Mouse (Mus musculus) forebrain, embryonic 13.5 days (tissue): Measurements from ENCODE around the gene AI661453. TPM values are rescaled to one million over a fixed set of nuclear protein-coding genes. Genes with fewer than 3 reads are reported as not detected.
"Not testable (repeated sequence)": the region's sequence is repeated elsewhere in the genome, so short reads cannot be mapped to it uniquely, and the experiment has no call there.

Experiments
- ATAC-seq: fragments of 200-750 bp; cut with Nextera tagmentation; 2 replicates; pipeline ENCODE4 v1.8.0; 2017
- H3K27ac ChIP-seq: fragments of 300-500 bp; sonication (generic); 2 replicates; pipeline ENCODE4 v1.5.1; 2015; ENCODE audit warnings: inconsistent platforms, mild to moderate bottlenecking, moderate library complexity
- H3K27me3 ChIP-seq: fragments of 300-500 bp; sonication (generic); 2 replicates; pipeline ENCODE4 v1.6.1; 2015; ENCODE audit warnings: mild to moderate bottlenecking, inconsistent platforms
- H3K36me3 ChIP-seq: fragments of 300-500 bp; sonication (generic); 2 replicates; pipeline ENCODE4 v1.6.1; 2015; ENCODE audit warnings: mild to moderate bottlenecking, inconsistent platforms; ENCODE audit not compliant: poor library complexity, severe bottlenecking
- H3K4me1 ChIP-seq: fragments of 300-500 bp; sonication (generic); 2 replicates; pipeline ENCODE4 v1.6.1; 2015; ENCODE audit warnings: inconsistent platforms
- H3K4me2 ChIP-seq: fragments of 300-500 bp; sonication (generic); 2 replicates; pipeline ENCODE4 v1.6.1; 2015; ENCODE audit warnings: inconsistent platforms, mild to moderate bottlenecking, moderate library complexity
- H3K4me3 ChIP-seq: fragments of 300-500 bp; sonication (generic); 2 replicates; pipeline ENCODE4 v1.5.1; 2015; ENCODE audit warnings: mild to moderate bottlenecking, inconsistent platforms
- H3K9ac ChIP-seq: fragments of 300-500 bp; sonication (generic); 2 replicates; pipeline ENCODE4 v1.6.1; 2015; ENCODE audit warnings: mild to moderate bottlenecking, inconsistent platforms
- H3K9me3 ChIP-seq: fragments of 300-500 bp; sonication (generic); replicated peaks from 2 replicates; pipeline ENCODE4 v1.6.1; 2016; ENCODE audit warnings: inconsistent platforms
- WGBS: fragments of 180-500 bp; shearing (Covaris S2); methylation state at CpG from one replicate; pipeline ENCODE4 v1.1.7; 2015; 5-methylcytosine and 5-hydroxymethylcytosine counted together
- polyA plus RNA-seq: library from polyadenylated mRNA; unstranded; fragments of >200 nt; fragmentation: Nextera tagmentation; extraction: Ambion mirVana; gene quantifications from 2 replicates; pipeline ENCODE4 v1.2.1, GENCODE M21; 2015

Gene AI661453
- polyA plus RNA-seq, 1 experiment from 2014 or later = 0.13 TPM

DNA sequence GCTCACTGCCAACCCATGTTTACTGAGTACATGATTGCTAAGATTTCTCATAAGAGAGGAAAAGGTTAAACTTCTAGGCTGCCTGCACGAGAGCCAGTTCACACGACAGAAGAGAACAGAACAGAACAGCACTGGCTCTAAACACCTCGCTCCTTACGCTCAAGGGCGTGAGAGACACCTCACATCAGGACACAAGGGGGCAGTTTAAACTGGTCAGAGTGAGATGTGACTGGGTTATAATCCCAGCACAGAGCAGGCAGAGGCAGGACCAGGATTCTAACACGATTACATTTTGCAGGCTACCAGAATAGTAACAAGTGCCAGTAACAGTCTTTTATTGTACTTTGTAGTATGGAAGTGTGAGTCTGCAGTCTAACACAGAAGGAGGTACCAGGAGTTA lies 56.3 kb downstream of the AI661453 start:
- no peak for ATAC-seq
- Histone ChIP-seq H3K27me3 (no peaks in the 10 kb centered on the region), H3K4me1 (no peaks in the 10 kb centered on the region), H3K27ac (no peak overlapping the region), H3K4me3 (no peak overlapping the region), H3K9me3 (no peaks in the 10 kb centered on the region), H3K9ac (no peak overlapping the region), H3K36me3 (peaks cover 95% of the 10 kb centered on the region), H3K4me2 (no peak overlapping the region)
- whole genome bisulfite sequencing = 84% methylated on average over 6 of the region's 6 CpGs

- no peaks in the 10 kb centered on the region for H3K27me3 ChIP-seq
- H3K9ac ChIP-seq = no peak overlapping the region
- peaks cover 95% of the 10 kb centered on the region for H3K36me3 ChIP-seq
- no peaks in the 10 kb centered on the region for H3K9me3 ChIP-seq
- WGBS = 86% methylated on average over 6 of the region's 6 CpGs
- no peak overlapping the region for H3K27ac ChIP-seq
- H3K4me2 ChIP-seq = no peak overlapping the region
- no peak for ATAC-seq
- no peak overlapping the region for H3K4me3 ChIP-seq
- no peaks in the 10 kb centered on the region for H3K4me1 ChIP-seq
These were observed 57.2 kb downstream of the AI661453 start for GRCm38 (mm10) chr17:47493653-47494052.

DNA sequence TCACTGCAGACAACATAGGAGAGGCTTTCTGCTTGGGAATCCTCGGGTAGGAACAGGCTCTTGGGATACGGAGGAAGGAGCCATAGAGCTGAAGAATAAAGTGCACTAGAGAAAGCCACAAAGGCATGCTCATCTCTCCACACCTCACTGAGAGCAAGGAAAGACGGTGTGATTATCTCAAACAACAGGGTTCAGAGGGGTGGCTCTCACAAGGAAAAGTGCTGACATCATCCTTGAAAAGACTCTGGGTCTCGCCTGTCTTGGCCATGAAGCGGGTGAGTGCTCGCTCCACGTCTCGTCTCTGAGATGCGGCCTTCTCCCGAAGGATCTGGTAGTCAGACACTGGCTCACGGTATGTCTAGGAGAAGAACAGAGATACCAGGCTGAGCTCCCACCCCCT lies 57.7 kb downstream of the AI661453 start:
- WGBS = 93% methylated on average over 11 of the region's 11 CpGs
- Histone ChIP-seq H3K27ac (no peak overlapping the region), H3K36me3 (peaks cover 95% of the 10 kb centered on the region), H3K4me1 (no peaks in the 10 kb centered on the region), H3K4me2 (no peak overlapping the region), H3K9ac (no peak overlapping the region), H3K27me3 (no peaks in the 10 kb centered on the region), H3K4me3 (no peak overlapping the region), H3K9me3 (no peaks in the 10 kb centered on the region)
- ATAC-seq = no peak

GRCm38 (mm10) chr17:47501531-47501930 lies 65.1 kb downstream of the AI661453 start:
- H3K36me3 ChIP-seq = peaks cover 33% of the 10 kb centered on the region
- WGBS = 7% methylated on average over 11 of the region's 11 CpGs
- no peak overlapping the region for H3K27ac ChIP-seq
- H3K4me1 ChIP-seq = peaks cover 17% of the 10 kb centered on the region
- no peak; the same call in 1 of the 2 replicates for ATAC-seq
- H3K27me3 ChIP-seq = peaks cover 9% of the 10 kb centered on the region
- no peaks in the 10 kb centered on the region for H3K9me3 ChIP-seq
- peak overlapping the region; percentile 70 for H3K4me3 ChIP-seq
- peak overlapping the region; percentile 78 for H3K4me2 ChIP-seq
- peak overlapping the region; percentile 82 for H3K9ac ChIP-seq

GRCm38 (mm10) chr17:47501946-47502706 lies 65.7 kb downstream of the AI661453 start, which contains the start of gene Taf8:
TSS of gene Taf8 (minus strand) at chr17:47502292.
- WGBS = 1% methylated on average over 40 of the region's 40 CpGs
- Histone ChIP-seq H3K36me3 (peaks cover 28% of the 10 kb centered on the region), H3K4me3 (peak within 1 kb of the TSS; percentile 70), H3K4me1 (peaks cover 17% of the 10 kb centered on the region), H3K9ac (peak within 1 kb of the TSS; percentile 82), H3K4me2 (peak within 1 kb of the TSS; percentile 78), H3K9me3 (no peaks in the 10 kb centered on the region), H3K27me3 (peaks cover 9% of the 10 kb centered on the region), H3K27ac (peak within 1 kb of the TSS; percentile 65)
- ATAC-seq = peak; percentile 98

GRCm38 (mm10) chr17:47502707-47503045 lies 66.3 kb downstream of the AI661453 start:
- H3K4me3 ChIP-seq, H3K27ac ChIP-seq: not testable (repeated sequence)

DNA sequence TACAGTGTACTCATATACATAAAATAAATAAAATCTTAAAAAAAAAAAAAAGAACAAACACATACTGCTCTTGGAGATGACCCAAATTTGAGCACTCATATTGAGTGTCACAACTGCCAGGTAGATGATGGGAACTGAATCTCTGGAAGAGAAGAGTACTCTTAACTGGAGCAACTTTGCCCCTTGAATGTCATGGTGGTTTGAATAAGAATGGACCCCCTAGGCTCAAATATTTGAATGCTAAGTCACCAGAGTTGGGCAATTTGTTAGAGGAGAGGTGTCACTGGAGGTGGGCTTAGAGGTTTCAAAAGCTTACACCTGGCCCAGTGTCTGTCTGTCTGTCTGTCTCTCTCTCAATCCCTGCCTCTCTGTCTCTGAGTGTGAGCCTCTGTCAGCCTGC lies 67.3 kb downstream of the AI661453 start:
- Histone ChIP-seq H3K4me1 (peaks cover 24% of the 10 kb centered on the region), H3K27me3 (peaks cover 9% of the 10 kb centered on the region), H3K36me3 (peaks cover 16% of the 10 kb centered on the region), H3K9ac (no peak overlapping the region), H3K9me3 (no peaks in the 10 kb centered on the region), H3K27ac (no peak overlapping the region), H3K4me3 (no peak overlapping the region), H3K4me2 (no peak overlapping the region)
- ATAC-seq = no peak

More at GRCm38 (mm10) chr17:47502707-47503045, 66.3 kb downstream of the AI661453 start:
- WGBS = 74% methylated on average over 6 of the region's 6 CpGs
- not testable (repeated sequence) for H3K9ac ChIP-seq, H3K9me3 ChIP-seq, H3K4me2 ChIP-seq, ATAC-seq, H3K27me3 ChIP-seq
- Histone ChIP-seq H3K36me3 (peaks cover 24% of the 10 kb centered on the region), H3K4me1 (peaks cover 19% of the 10 kb centered on the region)

DNA sequence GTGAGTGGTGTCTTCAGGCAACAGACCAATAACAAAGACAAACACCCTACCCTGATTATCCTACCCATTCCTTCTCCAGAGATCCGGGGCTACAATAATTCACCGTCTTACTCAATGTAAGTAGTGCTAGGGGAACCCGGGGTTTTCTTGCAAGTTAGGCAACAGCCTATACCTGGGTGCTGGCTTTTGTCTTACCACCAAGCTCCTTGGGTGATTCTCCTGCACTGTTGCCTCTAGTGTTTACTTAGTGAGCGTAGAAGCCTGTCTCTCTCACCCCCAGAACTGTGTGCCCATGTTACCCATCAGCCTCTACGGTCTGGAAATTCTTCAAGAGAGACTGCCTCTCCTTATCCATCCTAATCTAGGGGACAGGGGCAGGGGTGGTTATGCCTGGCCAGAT lies 67.8 kb downstream of the AI661453 start:
- H3K4me1 ChIP-seq = peaks cover 24% of the 10 kb centered on the region
- 0 out of 2 replicates have a peak overlapping the region, but pooled peaks have one; percentile 28 for H3K4me3 ChIP-seq
- no peak for ATAC-seq
- no peak overlapping the region for H3K27ac ChIP-seq
- whole genome bisulfite sequencing = 79% methylated on average over 5 of the region's 5 CpGs
- H3K9ac ChIP-seq = peak overlapping the region; percentile 55; the same call in 1 of the 2 replicates
- no peaks in the 10 kb centered on the region for H3K9me3 ChIP-seq
- H3K27me3 ChIP-seq = peaks cover 9% of the 10 kb centered on the region
- peaks cover 10% of the 10 kb centered on the region for H3K36me3 ChIP-seq
- H3K4me2 ChIP-seq = peak overlapping the region; percentile 61

DNA sequence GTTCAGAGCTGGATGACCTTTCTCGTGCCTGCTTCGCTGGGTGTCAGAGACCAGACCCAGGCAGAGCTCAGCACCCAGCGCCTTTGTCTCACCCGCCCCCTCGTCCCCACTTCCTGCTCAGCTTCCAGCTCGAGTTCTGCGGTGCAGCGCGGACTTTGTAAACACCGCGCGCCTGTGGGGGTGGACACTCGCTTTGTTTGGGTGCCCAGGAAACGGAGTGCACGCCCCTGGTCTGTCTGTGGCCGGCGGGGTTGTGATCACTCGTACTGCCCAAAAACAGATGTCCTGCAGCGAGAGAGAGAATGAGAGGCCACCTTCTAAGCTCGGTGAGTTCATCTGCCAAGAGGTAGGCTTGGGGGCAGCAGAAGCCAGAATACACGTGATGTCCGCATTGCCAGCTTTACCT lies 68.5 kb downstream of the AI661453 start, which contains the start of gene Ccnd3:
TSS of gene Ccnd3 (plus strand) at position 111 of the 406 bp plus-strand sequence.
- Histone ChIP-seq H3K36me3 (0 out of 2 replicates have a peak, but pooled peaks cover 6% of the 10 kb centered on the region), H3K4me1 (peaks cover 24% of the 10 kb centered on the region), H3K27ac (no peak within 1 kb of the TSS), H3K9me3 (no peaks in the 10 kb centered on the region), H3K4me3 (peak within 1 kb of the TSS; percentile 28), H3K9ac (peak within 1 kb of the TSS; percentile 55), H3K4me2 (peak within 1 kb of the TSS; percentile 61), H3K27me3 (peaks cover 9% of the 10 kb centered on the region)
- no peak for ATAC-seq
- WGBS = 3% methylated on average over 22 of the region's 22 CpGs

DNA sequence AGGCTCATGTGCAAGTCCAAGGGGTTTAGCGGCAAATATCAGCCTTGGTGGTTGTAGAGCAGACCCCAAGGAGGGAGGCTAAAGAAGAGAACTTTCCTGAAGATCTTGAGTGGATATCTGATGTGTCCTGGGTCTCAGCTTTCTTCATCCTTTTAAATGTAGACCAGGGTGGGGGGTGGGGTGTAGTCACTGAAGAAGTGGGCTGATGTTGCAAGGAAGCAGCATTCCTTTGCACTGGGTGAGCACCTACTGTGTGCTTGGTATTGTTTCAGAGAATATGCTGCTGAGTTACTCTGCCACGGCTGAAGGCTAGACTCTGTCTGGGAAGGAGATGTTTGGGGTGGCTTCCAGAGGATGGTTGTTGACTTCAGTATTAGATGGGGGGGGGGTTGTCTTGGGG lies 69.2 kb downstream of the AI661453 start:
- H3K36me3 ChIP-seq = 0 out of 2 replicates have a peak, but pooled peaks cover under 1% of the 10 kb centered on the region
- no peak for ATAC-seq
- H3K9ac ChIP-seq = no peak overlapping the region
- H3K27me3 ChIP-seq = peaks cover 9% of the 10 kb centered on the region
- peak overlapping the region; percentile 61; the same call in 1 of the 2 replicates for H3K4me2 ChIP-seq
- H3K27ac ChIP-seq = no peak overlapping the region
- 73% methylated on average over 2 of the region's 2 CpGs for WGBS
- H3K4me1 ChIP-seq = peaks cover 24% of the 10 kb centered on the region
- H3K4me3 ChIP-seq = no peak overlapping the region
- H3K9me3 ChIP-seq = no peaks in the 10 kb centered on the region

DNA sequence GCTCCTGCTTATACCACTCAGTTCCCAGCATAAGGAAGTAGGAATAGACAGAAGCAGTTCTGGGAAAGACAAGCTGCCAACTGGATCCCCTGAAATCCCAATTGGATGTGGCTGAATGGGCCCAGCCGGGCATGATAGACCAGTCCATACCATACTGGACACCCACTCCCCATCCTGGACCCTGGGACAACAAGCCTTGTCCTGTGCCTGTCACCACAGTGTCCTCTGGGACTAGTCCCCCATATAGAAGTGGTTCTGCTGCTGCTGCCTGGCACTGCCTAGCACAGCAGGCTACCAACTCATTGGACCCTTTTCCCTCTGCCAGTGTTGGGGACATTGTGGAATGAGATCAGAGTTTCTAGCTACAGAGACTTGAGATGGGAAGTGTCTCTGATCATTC lies 69.6 kb downstream of the AI661453 start:
- peaks cover 22% of the 10 kb centered on the region for H3K4me1 ChIP-seq
- WGBS = 78% methylated on average over 1 of the region's 1 CpGs
- H3K9me3 ChIP-seq = no peaks in the 10 kb centered on the region
- no peak overlapping the region for H3K27ac ChIP-seq
- H3K27me3 ChIP-seq = peaks cover 9% of the 10 kb centered on the region
- H3K4me3 ChIP-seq = no peak overlapping the region
- no peak overlapping the region; the same call in 1 of the 2 replicates for H3K9ac ChIP-seq
- no peaks in the 10 kb centered on the region for H3K36me3 ChIP-seq
- no peak for ATAC-seq
- no peak overlapping the region for H3K4me2 ChIP-seq

DNA sequence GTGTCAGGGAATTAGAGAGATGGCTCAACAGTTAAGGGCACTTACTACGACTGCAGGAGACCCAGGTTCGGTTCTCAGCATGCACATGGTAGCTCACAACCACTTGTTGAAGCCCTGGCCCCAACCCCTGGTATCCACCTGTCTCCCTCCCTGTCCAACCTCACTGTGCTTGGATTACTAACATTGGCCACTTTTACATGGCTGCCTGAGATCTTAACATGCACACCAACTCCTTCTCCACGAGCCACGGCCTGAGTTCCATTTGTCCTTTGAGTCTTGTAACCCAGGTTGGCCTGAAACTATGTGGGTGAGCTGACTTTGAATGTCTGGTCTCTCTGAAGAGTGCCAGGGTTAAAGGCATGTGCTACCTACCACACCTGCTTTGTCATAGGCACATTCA lies 70.3 kb downstream of the AI661453 start:
- Histone ChIP-seq H3K36me3 (no peaks in the 10 kb centered on the region), H3K9me3 (no peaks in the 10 kb centered on the region), H3K4me2 (no peak overlapping the region), H3K27me3 (peaks cover 9% of the 10 kb centered on the region), H3K27ac (no peak overlapping the region), H3K9ac (no peak overlapping the region), H3K4me3 (no peak overlapping the region), H3K4me1 (peaks cover 22% of the 10 kb centered on the region)
- WGBS = 91% methylated on average over 4 of the region's 4 CpGs
- no peak for ATAC-seq
